ENCODE assay signal across 21 mouse cellular contexts in genomic region chr12:111471721-111472120, GRCm38 (mm10). TPM values are rescaled to one million over a fixed set of nuclear protein-coding genes. Genes with fewer than 3 reads are reported as not detected.
"Had no signal": no experiment of that assay in that cellular context is flagged by ENCODE, and none has a peak within 500 bp of the region (broad histone marks: within the 10 kb centered on the region; RNA-seq: fewer than 3 reads in every experiment).

No protein-coding gene starts in this region.

- H3K27ac ChIP-seq: liver, embryonic 13.5 days; liver, embryonic 15.5 days; lung, embryonic 15.5 days; macrophage; neural tube, embryonic 13.5 days; neural tube, embryonic 15.5 days had no signal

- H3K9ac ChIP-seq: liver, embryonic 13.5 days; liver, embryonic 15.5 days; liver, postnatal 0 days; lung, embryonic 15.5 days; neural tube, embryonic 13.5 days; neural tube, embryonic 15.5 days had no signal

- DNase-seq: liver, embryonic 13.5 days; liver, postnatal 0 days; lung, adult 2 months; lung, postnatal 14 days; lung, postnatal 36 days; midbrain, embryonic 14.5 days; right cerebral cortex, postnatal 14 days; thymus, adult 18-20 months; thymus, postnatal 14 days; thymus, postnatal 36 days had no signal

- H3K4me3 ChIP-seq: liver, embryonic 13.5 days; liver, embryonic 15.5 days; lung, embryonic 15.5 days; megakaryocyte, embryonic 14.5 days; myocyte; neural tube, embryonic 13.5 days; neural tube, embryonic 15.5 days had no signal

- ATAC-seq: liver, postnatal 0 days; lung, postnatal 0 days; midbrain, embryonic 16.5 days had no signal

- H3K9me3 ChIP-seq: liver, embryonic 13.5 days; liver, embryonic 15.5 days; lung, embryonic 15.5 days; neural tube, embryonic 13.5 days; neural tube, embryonic 15.5 days had no signal

- H3K4me1 ChIP-seq: liver, embryonic 13.5 days; liver, embryonic 15.5 days had no signal

- H3K36me3 ChIP-seq: liver, embryonic 13.5 days; liver, embryonic 15.5 days; lung, embryonic 15.5 days; neural tube, embryonic 13.5 days; neural tube, embryonic 15.5 days had no signal

- H3K4me2 ChIP-seq: liver, embryonic 13.5 days; liver, embryonic 15.5 days; lung, embryonic 15.5 days; midbrain, embryonic 11.5 days; neural tube, embryonic 13.5 days; neural tube, embryonic 15.5 days had no signal

- H3K27me3 ChIP-seq: lung, embryonic 15.5 days had no signal

RNA-seq across cellular contexts. Expression of gene Gm266, which starts 13.9 kb away (rescaled TPM):
- total RNA-seq: megakaryocyte progenitor cell, adult 5-6 weeks had no signal
- polyA plus RNA-seq: macrophage had no signal
